Mouse (Mus musculus) effector memory CD4-positive, alpha-beta T cell, adult 5 months (primary cell): ENCODE data around the gene BC049715. TPM values are rescaled to one million over a fixed set of nuclear protein-coding genes. Genes with fewer than 3 reads are reported as not detected.

ENCODE experiments used
- polyA plus RNA-seq: library from polyadenylated mRNA; unstranded; fragments of 100-300 nt; shearing (Covaris generic); gene quantifications from one replicate; pipeline ENCODE4 v1.2.1, GENCODE M21; 2017

BC049715 gene
- 2.3 TPM for polyA plus RNA-seq

GRCm38 (mm10) chr6:136827516-136827880 is at the start of gene BC049715:
Gene BC049715 (plus strand): TSS chr6:136827626.

GRCm38 (mm10) chr6:136781377-136781986 is 45.9 kb upstream of the BC049715 start, which contains the start of gene Gucy2c:
Gene Gucy2c (minus strand): TSS chr6:136781765.

GRCm38 (mm10) chr6:136803739-136804633 is 23.4 kb upstream of the BC049715 start, which contains the start of gene Hist4h4:
Gene Hist4h4 (minus strand): TSS chr6:136804415.

GRCm38 (mm10) chr6:136808014-136808417 is 19.4 kb upstream of the BC049715 start, which contains the start of gene H2afj:
Gene H2afj (plus strand): TSS chr6:136808244.

GRCm38 (mm10) chr6:136827881-136828561 is 595 bp downstream of the BC049715 start, which contains the start of gene Wbp11:
Gene Wbp11 (minus strand): TSS chr6:136828233.

GRCm38 (mm10) chr6:136835352-136835751 is 7.9 kb downstream of the BC049715 start, which contains the start of gene Smco3:
Gene Smco3 (minus strand): TSS chr6:136835452.

GRCm38 (mm10) chr6:136857186-136857872 is 29.9 kb downstream of the BC049715 start, which contains the start of gene Art4:
Gene Art4 (minus strand): TSS chr6:136857733.

GRCm38 (mm10) chr6:136875670-136876069 is 48.2 kb downstream of the BC049715 start, which contains the start of gene Mgp:
Gene Mgp (minus strand): TSS chr6:136875823.

Other genes starting within 250 kb of the BC049715 start
- 0.17 TPM for gene Plbd1, start 165.7 kb upstream of the BC049715 start, polyA plus RNA-seq
- not detected for gene Gucy2c, start 45.9 kb upstream of the BC049715 start, polyA plus RNA-seq
- 1.5 TPM for gene Hist4h4, start 23.2 kb upstream of the BC049715 start, polyA plus RNA-seq
- 144 TPM for gene H2afj, start 19.4 kb upstream of the BC049715 start, polyA plus RNA-seq
- 161 TPM for gene Wbp11, start 607 bp downstream of the BC049715 start, polyA plus RNA-seq
- not detected for gene Smco3, start 7.8 kb downstream of the BC049715 start, polyA plus RNA-seq
- not detected for gene Art4, start 30.1 kb downstream of the BC049715 start, polyA plus RNA-seq
- gene Mgp, start 48.2 kb downstream of the BC049715 start, polyA plus RNA-seq: not detected
- gene Erp27, start 94.6 kb downstream of the BC049715 start, polyA plus RNA-seq: 1.6 TPM
- 0.51 TPM for gene Pde6h, start 96.2 kb downstream of the BC049715 start, polyA plus RNA-seq
- 1,327 TPM for gene Arhgdib, start 114.3 kb downstream of the BC049715 start, polyA plus RNA-seq